Mouse (Mus musculus) lung, adult 2 months (tissue): ENCODE data around the gene Spata25.

Source experiments
- CTCF ChIP-seq: fragments of 200-500 bp; IDR thresholded peaks from 2 replicates; pipeline ENCODE4 v1.5.1; 2011; ENCODE audit warnings: mild to moderate bottlenecking, low read length, control low read depth; ENCODE audit not compliant: insufficient read depth
- POLR2A ChIP-seq: fragments of 200-500 bp; IDR thresholded peaks from 2 replicates; pipeline ENCODE4 v1.6.1; 2011; ENCODE audit warnings: low read depth, mild to moderate bottlenecking, control low read depth, low read length, borderline replicate concordance; ENCODE audit errors: extremely low read depth

DNA sequence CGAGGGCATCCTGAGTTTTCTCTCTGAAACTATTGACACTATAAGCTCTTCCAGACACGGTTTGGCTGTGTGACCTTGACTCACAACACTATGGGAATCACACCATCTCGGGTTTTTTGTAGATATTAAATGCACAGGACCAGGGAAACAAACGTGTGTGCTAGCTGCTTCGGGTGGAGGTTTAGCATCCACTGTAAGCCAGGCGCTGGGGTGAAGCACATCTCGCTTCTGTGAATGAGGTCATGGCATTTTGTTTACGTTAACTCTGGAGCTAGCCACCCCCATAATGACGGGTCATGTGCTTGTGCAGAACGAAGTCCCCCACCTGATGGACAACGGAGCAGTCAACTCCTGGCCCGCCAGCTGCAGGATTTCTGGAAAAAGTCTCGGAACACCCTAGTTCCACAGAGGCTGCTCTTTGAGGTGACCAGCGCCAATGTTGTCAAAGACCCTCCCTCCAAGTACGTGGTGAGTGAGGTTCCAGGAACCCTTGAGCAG lies 41.9 kb downstream of the Spata25 start:
- TF ChIP-seq CTCF (no peak), POLR2A (peak; percentile 45; the same call in 1 of the 2 replicates)
